Mouse (Mus musculus) c-Kit-positive CD71-positive TER-119-positive erythroid progenitor cells, embryonic 14.5 days (primary cell): ENCODE measurements around the gene Proser2.
A peak's percentile ranks its signal among the peaks of the same experiment; 100 is the strongest.
"Not testable (repeated sequence)": the region's sequence is repeated elsewhere in the genome, so short reads cannot be mapped to it uniquely, and the experiment has no call there.

Experiments
- DNase-seq: peaks from one replicate; pipeline ENCODE4 v3.0.0-alpha.2; 2013; ENCODE audit warnings: low spot score

Gene Proser2

DNA sequence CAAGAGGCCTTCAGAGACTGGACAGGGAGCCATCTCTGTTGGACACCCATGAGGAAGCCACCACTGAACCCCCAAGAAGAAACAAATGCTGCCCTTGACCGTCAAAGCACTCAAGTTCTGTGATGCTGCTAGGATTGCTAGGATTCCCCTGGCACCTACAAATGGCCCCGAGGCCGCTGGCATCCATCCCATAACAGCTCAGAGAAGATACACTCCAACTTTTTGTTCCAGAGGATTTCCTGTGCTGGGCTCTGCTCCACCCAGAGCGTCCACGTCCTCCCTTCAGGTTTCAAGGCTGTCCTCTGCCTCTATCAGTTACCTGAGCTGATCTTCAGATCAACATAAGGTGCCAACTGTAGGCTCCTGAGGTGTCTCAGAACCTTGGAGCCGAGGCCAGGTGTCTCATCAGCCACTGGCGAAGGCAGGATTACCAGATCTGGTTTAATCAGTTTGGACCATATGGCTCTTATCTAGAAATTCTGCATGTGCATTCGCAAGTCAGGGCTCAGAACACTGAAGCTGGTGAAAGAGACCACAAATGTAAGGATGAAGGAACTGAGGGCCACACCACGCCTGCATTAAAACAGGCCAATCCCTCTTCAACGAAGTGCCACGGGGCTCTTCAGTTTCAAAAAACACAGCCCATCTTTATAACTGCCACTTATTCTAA, 1.7 kb downstream of the Proser2 start:
- DNase-seq = peak; percentile 11

- no peak for DNase-seq
Observed at GRCm38 (mm10) chr2:6123046-6123445, 7.0 kb downstream of the Proser2 start.

DNA sequence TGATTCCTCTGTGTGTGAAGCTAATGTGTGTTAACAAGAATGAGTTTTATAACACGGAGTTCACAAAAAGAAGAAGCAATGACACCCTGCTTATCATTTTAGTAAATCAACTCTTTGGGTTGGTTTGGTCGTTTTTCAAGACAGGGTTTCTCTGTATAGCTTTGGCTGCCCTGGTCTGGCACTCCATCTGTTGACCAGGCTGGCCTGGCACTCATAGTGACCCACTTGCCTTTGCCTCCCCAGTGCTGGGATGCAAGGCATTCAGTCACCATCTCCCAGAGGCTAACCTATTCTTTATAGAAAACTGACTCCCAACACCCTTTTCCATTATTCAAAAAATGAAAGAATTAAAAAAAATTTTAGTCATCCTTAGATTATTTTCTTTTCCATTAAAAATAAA, 8.9 kb downstream of the Proser2 start:
- DNase-seq = no peak

DNA sequence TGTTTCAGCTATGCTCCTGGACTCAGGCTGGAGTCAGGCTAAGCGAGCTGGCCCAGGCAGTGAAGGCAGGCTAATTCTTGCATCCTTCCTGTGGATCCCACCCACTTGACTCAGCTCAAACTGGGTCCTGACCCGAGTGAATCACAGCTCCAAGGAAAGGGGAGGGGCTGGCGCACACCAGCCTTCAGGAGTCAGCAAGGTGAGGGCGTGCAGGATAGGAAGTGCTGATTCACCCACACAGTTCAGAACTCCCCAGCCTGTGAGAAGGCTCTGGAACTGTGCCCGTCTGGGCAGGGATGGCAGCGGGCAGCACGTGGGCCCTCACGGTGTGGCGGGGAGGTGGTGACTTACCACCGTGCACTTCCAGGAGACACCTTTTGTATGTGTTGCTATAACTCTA, 11.8 kb downstream of the Proser2 start:
- DNase-seq = no peak

GRCm38 (mm10) chr2:6113792-6114191, 16.2 kb downstream of the Proser2 start:
- no peak for DNase-seq

- DNase-seq = no peak
Observed at GRCm38 (mm10) chr2:6112619-6113018, 17.4 kb downstream of the Proser2 start.

- DNase-seq = no peak
Observed at GRCm38 (mm10) chr2:6105437-6105836, 24.6 kb downstream of the Proser2 start.

GRCm38 (mm10) chr2:6100755-6101154, 29.3 kb downstream of the Proser2 start:
- no peak for DNase-seq

GRCm38 (mm10) chr2:6100027-6100749, 29.8 kb downstream of the Proser2 start:
- DNase-seq = no peak

DNA sequence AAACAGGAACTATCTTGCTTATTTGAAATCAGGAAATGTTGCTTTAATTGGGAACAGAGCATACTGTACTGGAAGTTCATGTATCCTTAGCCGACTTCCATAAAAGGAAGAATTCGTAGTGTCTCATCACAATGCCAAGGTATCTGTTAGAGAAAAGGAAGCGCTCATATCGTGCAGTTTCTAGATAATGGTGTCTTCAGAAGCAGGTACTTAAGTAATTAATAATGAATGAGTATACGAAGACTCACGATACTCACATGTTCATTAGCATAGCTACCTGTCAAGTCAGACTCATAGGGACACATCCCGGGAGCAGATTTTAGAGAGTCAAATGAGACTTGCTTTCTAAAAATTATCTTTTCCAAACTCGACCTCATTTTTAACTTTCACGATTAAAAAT, 30.6 kb downstream of the Proser2 start:
- no peak for DNase-seq

- no peak for DNase-seq
Observed at GRCm38 (mm10) chr2:6098924-6099323, 31.1 kb downstream of the Proser2 start.

DNA sequence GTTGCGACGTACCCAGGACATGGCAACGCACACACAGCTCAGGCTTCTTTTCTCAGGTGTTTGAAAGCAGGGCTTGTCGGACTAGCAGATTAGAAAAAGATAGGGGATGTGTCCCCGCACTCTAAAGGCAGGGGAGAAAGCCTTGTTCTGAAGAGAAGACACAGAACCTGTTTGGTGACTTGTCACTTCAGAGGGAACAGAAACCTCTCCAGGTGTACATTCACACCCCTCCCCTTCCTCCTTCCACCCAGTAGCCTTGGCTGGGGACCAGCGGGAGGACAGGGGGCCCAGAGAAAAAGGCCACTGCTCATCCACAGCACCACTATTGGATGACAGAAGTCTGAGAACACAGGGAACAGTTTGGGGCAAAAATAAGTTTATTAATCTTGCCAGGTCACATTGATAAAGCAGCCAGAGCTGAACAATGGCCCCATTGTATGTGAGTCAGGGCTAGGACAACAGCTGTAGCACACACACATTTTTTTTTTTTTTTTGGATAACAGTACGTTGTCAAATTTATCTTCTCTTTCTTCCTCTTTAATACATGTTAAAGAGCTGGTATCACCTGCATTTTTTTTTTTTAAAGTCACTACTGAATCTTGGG, 32.8 kb downstream of the Proser2 start:
- no peak for DNase-seq

DNA sequence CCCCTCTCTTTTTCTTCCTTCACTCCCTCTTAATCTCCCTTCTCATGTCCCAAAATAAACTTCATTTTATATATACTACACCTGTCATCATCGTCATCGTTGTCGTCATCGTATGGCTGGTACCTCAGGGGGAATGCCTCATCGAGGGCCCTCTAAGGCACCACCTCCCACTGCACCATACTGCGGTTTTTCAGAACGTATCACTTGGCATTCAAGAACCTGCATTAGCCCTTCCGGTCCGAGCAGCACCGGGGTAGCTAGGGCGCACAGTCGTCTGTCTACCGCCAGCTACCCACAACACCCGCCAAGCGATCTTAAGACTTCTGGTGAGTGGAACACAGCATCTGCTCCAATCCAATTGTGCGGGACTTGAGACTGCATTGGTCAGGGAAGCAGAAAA, 40.1 kb downstream of the Proser2 start:
- not testable (repeated sequence) for DNase-seq

- DNase-seq = no peak
Observed at GRCm38 (mm10) chr2:6087151-6087550, 42.9 kb downstream of the Proser2 start.

DNA sequence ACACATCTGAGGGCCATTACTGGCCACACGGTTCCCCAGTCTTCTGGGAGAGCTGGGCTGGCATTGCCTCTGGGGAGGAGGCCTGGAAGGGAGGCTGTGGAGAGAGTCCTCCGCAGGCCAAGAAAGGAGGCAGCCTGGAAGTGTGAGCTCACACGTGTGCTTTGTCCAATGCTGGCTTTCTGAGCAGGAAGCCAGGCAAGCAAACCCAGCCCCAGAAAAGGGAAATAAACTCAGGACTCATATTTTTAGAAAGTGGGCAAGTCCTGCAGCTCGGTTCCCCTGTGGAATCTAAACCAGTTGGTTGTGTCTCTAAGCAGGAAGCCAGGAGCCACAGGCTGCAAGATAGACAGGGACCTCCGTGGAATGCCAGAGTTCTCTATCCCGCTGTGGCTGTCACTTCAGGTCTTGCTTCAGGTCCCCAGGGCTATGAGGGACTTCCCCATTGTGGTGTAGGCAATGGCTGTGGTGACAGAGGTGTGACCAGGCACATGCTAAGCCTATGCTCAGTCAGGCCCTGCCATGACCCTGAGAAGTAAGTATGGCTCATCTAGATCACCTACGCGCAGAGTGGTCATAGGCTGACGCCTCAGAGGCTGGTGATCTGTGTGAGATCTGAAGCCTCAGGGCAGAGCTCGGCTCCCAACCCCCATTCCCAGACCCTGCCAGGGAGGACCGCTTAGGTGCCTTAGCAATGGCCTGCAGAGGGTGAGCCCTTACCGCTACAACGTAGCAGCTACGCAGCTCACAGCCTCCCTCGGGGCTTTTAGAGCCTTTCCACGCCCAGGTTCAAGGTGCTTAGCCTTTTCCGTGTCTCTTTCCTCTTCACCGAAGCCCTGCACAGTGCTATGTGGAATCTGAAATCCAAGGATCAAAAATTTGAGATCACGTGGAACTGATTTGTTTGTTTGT, 44.1 kb downstream of the Proser2 start:
- DNase-seq = no peak

- DNase-seq = no peak
Observed at GRCm38 (mm10) chr2:6083696-6084095, 46.3 kb downstream of the Proser2 start.

GRCm38 (mm10) chr2:6082615-6083014, 47.4 kb downstream of the Proser2 start:
- no peak for DNase-seq

GRCm38 (mm10) chr2:6081108-6081507, 48.9 kb downstream of the Proser2 start:
- no peak for DNase-seq

DNA sequence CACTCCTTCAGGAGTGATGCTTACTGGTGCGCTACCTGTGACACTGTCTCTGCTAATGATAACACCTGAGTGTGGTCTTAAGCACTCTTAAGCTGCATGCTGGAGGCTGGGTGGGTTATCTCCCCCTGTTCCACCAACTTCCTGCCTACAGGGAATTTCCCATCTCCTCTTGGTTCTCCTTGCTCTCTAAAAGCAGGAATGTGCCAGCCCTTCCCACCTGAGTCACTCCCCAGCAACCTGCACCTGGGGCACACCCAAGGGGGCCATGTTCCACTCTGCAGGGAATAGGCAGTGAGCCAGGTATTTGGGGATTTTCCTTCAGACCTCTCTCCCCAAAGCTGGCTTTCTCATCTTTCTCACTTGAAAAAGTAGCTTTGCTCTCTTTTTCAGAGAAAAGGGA, 50.0 kb downstream of the Proser2 start:
- DNase-seq = no peak

DNA sequence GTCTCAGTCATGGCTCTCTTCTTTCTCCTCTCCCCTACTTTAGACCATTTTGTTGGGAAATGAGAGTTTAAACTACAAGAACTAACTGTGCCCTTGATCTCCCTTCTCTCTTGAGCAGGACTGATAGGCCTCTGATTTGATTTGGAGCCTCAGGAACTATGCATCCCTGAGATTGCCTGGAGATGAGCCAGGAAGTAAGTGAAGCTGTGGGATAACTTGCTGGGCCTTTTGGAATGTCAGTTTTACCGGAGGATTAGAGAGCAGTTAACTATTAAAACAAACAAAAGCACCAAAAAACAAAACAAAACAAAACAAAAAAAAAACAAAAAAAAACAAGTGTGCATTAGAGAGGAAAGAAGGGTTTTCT, 54.5 kb downstream of the Proser2 start:
- no peak for DNase-seq

GRCm38 (mm10) chr2:6074891-6075529, 55.0 kb downstream of the Proser2 start:
- DNase-seq = no peak

DNA sequence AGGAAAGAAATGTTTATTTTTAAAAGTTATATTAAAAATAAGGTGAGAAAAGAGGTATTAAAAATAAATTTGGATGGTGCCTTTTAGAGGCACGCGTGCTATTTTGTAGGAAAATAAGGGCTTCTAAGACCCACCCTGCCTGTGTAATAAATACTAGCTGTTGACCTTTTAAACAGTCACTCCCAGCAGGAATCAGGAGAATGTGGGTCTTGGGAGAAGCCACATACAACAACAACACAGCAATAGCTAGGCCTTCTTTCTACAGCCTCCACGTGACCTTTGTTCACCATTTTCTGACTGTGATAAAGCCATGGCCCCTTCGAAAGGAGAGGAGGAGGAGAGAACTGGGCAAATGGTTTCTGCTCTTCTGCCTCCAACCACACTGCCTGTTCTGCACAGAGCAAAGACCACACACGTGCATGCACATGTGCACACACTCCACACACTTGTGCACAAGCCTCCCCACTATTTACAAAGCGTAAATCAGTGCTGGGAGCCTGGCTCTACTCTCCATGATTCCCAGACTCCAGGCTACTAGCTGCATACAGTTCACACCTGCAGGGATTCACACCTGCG, 57.2 kb downstream of the Proser2 start:
- no peak for DNase-seq
